Mouse (Mus musculus) frontal cortex, adult (tissue): ENCODE results near the gene Ttc4.

ENCODE experiments used
- ATAC-seq: cut with Nextera tagmentation; 2 replicates; pipeline ENCODE4 v1.9.2; 2017; ENCODE audit warnings: mild to moderate bottlenecking, moderate library complexity, mixed read lengths; ENCODE audit not compliant: low TSS enrichment

The Ttc4 gene

DNA sequence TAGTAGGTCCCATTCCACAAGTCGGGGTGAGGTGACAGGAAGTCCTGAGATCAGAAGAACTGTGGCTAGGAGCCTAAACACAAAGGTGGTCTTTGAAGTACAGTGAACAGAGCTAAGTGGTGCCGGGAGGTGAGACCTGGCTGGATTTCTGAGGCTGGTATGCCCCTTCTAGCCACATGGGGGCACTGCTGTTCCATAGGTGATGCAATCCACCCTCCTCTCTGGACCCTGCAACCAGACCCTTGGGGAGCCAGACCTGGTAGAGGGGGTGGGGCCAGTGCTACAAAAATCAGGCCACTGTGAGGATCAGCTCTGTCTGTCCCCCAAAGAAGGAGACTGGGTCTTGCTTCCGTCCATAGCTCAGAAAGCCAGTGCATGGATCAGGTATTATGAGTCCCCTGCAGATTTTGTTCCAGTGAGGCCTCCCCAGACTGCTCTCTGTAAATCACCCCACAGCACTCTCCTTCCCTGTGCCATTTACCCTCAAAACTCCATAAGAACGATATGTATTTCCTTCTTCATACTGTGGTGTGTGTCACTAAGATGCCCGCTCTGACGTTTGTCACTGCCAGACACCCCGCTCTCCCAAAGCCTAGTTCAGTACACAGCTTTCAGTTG, 64.5 kb downstream of the Ttc4 start:
- ATAC-seq: peak; percentile 72

DNA sequence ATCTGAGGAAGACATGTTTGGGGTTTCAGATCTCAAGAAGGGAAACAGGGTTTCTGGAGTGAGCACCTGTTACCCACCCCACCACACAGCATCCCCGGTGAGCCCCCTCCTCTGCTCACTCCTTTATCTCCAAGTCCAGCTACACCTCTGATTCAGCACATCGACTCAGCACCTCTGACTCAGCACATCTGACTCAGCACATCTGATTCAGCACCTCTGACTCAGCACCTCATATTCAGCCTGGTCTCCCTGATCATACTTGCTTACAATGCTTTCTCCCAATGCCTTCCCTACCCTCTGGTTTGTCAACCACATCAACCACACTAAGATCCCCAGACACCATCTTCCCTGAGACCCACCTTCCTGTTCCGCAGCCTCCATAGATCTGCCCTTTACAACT, 65.2 kb downstream of the Ttc4 start:
- ATAC-seq: peak; percentile 48; the same call in 1 of the 2 replicates

DNA sequence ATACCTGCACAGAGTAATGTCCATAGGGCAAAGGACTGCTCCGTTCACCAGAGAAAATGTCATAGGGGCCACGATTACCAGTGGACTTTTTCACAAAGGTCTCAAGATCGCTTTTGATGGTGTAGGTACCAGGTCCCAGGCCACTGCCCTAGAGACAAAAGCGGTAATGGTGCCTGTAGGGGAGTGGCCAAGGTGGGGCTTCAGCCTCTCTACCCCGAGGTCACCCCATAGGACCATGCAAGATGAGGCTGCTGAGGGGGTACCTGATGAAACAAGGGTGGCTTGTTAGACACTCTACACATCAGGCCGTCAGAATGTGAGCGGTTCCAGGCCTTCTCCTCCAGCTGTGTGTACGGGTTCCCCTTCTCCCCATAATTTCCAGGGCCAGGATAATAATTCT, 65.6 kb downstream of the Ttc4 start:
- ATAC-seq: no peak
